Mouse (Mus musculus) right cerebral cortex, adult 2 months (tissue): ENCODE measurements around the gene Pard3b.
A peak's percentile ranks its signal among the peaks of the same experiment; 100 is the strongest.

ENCODE experiments used
- DNase-seq, 2 experiments: peaks; one replicate each; pipeline ENCODE4 v3.0.0; 2021 to 2022; ENCODE audit warnings: low spot score in 2 of 2

The Pard3b gene

GRCm38 (mm10) chr1:62076171-62076570 lies 437.5 kb downstream of the Pard3b start:
- DNase-seq = no peak

- DNase-seq = no peak
Observed at GRCm38 (mm10) chr1:62081129-62081528, 442.5 kb downstream of the Pard3b start.

DNA sequence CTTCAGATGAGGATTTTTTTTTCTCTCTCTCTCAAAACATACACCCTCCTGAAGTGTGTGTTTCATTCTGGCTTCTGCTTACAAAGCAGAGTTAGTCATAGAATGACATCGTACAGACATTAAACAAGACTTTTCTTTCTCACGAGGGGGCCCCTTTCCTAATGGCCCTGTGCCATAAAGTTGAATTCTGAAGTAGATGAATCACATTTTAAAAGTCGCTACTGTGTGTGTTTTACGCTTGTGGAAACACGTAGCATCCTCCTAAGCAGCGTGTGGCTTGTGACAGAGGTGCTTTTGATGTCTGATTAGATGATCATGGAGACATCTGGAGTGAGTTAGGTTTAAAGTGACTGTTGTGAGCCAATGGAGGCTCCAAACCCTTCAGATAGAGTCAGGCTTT lies 447.4 kb downstream of the Pard3b start:
- peak in 1 of 2 experiments; percentile 2 for DNase-seq

DNA sequence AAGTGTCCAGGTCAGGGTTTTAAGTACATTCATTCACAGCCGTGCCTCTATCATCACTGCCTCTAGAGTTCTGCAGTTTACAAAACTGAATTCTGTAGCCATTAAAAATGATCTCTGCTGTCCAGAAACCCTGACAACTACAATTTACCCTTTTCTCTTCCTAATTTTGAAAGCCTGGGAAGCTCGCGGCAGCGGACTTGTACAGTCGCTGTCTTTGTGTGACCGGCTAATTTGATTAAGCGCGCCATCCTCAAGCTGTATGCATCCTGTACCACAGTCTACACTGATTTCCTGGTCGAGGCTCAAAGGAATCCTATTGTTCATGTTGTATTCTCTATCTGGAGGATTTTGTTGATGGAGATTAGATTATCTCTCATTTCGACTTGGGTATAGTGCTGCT lies 448.8 kb downstream of the Pard3b start:
- no peak for DNase-seq

- no peak for DNase-seq
Observed at GRCm38 (mm10) chr1:62094885-62095284, 456.3 kb downstream of the Pard3b start.

DNA sequence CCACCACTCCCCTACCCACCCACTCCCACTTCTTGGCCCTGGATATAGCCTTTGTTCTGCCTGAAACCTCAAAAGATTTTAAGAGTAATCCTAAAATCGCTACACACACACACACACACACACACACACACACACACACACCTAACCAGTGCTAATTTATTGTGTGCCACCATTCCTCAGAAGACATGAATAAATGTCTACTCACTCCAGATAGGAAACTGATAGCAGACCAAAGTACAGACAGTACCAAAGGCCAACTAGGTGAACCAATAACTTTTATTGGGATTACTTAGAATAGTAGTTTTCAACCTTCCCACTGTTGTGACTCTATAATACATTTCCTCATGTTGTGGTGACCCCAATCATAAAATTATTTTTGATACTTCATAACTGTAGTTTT lies 483.8 kb downstream of the Pard3b start:
- DNase-seq = no peak

GRCm38 (mm10) chr1:62129186-62129585 lies 490.6 kb downstream of the Pard3b start:
- DNase-seq = no peak

- DNase-seq = no peak
Observed at GRCm38 (mm10) chr1:62148134-62148533, 509.5 kb downstream of the Pard3b start.

DNA sequence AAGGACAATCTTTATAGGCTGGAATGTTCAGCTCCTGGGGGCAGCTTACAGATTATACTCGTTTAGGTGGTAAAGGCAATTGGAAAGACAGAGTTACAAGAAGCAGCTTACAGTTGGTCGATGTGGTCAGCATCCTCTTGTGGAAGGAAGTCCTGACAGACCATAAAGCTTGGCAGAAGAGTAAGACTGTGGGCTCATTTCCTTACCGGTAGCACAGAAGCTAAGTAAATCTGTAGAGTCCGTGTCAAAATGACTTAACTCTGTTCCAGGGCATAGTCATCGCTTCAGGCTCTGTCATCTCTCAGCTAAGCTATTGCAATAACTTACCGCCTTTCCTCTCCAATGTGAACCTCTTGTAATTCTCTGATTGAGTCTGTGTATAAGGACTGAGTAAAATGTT lies 510.2 kb downstream of the Pard3b start:
- no peak for DNase-seq

DNA sequence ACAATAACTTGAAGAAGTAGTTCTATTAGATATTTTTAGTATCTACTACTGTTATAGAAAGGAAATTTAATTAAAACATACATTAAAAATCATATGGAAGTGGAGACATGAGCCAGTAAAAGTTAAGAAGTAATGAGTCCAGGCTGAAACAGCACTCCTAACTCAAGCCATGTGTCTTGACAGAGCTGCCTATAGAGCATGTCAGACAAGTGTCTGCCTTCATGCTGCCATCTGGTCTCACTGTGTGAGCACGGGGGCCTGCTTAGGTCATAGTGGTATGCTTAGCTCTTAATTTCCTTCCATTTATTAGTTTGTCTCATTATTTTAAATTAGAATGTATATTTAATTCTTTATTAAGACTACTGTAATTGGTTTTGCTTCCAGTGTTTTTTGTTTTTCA lies 517.3 kb downstream of the Pard3b start:
- DNase-seq = no peak

- DNase-seq = no peak
Observed at GRCm38 (mm10) chr1:62159592-62159991, 521.0 kb downstream of the Pard3b start.

- DNase-seq = no peak
Observed at GRCm38 (mm10) chr1:62175013-62175640, 536.5 kb downstream of the Pard3b start.

- no peak for DNase-seq
Observed at GRCm38 (mm10) chr1:62181638-62182037, 543.0 kb downstream of the Pard3b start.

DNA sequence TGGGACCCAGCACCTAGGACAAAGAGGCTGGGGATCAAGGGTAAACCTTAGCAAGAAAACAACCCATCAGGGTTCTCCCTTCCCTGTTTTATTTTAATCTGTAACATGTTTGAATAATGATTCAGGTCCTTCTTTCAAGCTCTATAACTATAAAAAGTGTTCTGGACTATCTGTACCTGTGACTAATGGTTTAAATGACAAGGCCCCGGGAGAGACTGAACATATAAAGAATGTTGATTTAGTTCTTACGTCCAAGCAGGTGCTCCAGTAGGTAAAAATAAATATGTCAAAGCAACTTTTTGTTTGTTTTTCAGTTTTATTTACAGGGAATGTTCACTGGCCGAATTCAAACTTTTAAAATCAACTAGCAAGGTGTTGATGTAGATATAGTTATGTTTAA lies 544.0 kb downstream of the Pard3b start:
- no peak for DNase-seq

GRCm38 (mm10) chr1:62190786-62191185 lies 552.2 kb downstream of the Pard3b start:
- DNase-seq = no peak

DNA sequence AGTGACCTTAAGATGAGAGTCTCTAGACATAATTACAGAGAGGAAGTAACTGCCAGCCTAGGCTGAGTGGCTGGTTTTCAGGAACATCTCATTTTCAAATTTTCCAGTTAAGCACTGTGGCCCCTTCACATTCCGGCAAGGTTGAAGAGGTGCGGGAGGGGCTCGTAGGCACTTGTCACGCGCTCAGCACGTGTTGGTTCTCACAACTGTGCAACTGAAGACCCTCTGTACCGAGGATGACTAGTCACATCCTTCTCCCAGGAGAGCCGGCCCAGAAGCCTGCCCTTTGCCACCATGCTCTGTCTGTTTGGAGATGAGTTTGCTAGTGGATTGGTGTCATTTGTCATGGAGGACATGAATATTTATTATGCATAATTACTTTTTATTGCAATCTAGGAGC lies 558.9 kb downstream of the Pard3b start:
- DNase-seq = no peak

DNA sequence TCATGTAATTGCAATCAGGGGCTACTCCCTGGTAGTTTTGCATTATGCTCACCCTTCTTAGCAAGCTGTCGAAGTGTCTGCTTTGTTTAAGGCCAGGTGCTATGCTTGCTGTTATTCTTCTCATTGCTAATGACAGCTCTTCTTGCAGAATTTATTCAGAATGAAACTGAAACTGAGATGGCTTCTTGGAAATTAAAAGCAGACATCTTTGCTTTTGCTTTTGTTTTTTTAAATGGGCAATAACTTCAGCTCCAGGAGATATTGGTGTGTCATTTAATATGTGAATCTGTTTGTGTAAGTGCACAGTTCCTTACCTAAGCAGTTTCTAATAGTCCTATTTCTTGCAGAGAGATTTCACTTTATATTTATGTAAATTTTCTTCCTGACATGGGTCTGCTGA lies 562.3 kb downstream of the Pard3b start:
- DNase-seq = no peak

- DNase-seq = no peak
Observed at GRCm38 (mm10) chr1:62201686-62202257, 563.1 kb downstream of the Pard3b start.

DNA sequence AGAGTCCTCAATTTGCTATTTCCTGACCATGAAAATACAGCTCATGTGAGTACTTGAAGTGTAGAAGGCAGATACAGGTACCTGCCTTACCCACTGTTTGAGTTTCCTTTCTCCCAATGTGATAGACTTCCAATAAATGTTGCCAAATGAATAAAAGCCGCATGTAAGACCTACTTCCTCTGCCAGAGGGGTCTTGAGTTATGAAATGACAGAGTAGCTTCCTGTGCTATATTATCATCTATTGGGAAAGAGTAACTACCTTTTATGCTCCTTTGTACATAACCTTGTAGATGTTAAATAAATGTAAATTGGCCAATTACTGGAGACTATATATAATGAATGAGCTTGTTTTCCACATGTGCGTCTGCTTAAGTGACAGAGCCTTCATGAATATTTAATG lies 574.7 kb downstream of the Pard3b start:
- no peak for DNase-seq

- no peak for DNase-seq
Observed at GRCm38 (mm10) chr1:62215842-62216241, 577.2 kb downstream of the Pard3b start.

DNA sequence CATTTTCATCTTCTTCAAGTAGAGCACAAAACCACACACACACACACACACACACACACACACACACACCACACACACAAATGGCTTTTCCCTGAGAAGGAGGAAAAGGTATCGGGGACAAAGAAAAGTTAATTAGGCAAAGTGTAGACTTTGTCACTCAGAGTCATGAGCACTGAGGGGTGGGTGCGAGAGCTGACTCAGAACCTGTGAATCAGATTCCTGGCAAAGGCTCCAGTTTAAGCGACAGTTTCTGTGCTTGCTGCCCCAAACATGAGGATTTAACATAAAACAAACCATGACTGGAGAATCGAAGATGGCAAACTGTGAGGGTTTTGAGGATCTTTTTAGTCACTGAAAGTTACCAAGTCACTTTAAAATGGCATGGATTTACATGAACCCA lies 577.9 kb downstream of the Pard3b start:
- peak; percentile 29 to 39 for DNase-seq

DNA sequence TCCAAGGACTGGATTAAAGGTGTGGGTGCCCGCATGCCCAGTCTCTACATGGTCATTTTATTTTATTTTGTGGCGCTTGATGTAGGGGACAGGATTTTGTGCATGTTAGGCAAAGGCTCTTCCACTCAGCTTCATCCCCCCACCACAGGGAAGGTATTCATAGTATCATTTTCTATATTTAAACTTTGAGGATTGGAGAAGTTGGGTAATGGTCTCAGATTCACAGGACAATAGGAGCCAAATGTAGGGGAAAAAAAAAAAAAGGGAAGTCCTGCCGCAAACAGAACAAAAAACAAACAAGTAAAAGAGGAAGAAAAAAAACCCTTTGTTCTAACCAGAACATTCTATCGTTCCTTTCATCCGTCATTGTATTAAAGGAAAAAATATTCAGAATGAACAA lies 590.5 kb downstream of the Pard3b start:
- DNase-seq = no peak

GRCm38 (mm10) chr1:62234039-62234438 lies 595.4 kb downstream of the Pard3b start:
- no peak for DNase-seq

- no peak for DNase-seq
Observed at GRCm38 (mm10) chr1:62235121-62235520, 596.5 kb downstream of the Pard3b start.
